Mouse (Mus musculus) heart, embryonic 14.5 days (tissue): ENCODE measurements around the gene Serpinb2. TPM values are rescaled to one million over a fixed set of nuclear protein-coding genes. Genes with fewer than 3 reads are reported as not detected.

Source experiments
- ATAC-seq: fragments of 200-750 bp; cut with Nextera tagmentation; 2 replicates; pipeline ENCODE4 v1.8.0; 2017; ENCODE audit warnings: low read depth, moderate TSS enrichment; ENCODE audit not compliant: insufficient number of reproducible peaks, insufficient read depth, low FRiP score
- H3K27ac ChIP-seq, 2 experiments: fragments of 200-500 bp in 1 of 2; fragments of 300-500 bp in 1 of 2; sonication (generic) in 1 of 2; replicated peaks in 1 of 2; 2 replicates each; pipeline ENCODE4 v1.5.1; 2012 to 2014; ENCODE audit warnings: low read depth in 2 of 2, low read length in 2 of 2, control low read depth in 1 of 2, mild to moderate bottlenecking in 1 of 2, mixed read lengths in 1 of 2; ENCODE audit not compliant: control insufficient read depth in 1 of 2, insufficient read depth in 1 of 2
- H3K27me3 ChIP-seq: fragments of 300-500 bp; sonication (generic); 2 replicates; pipeline ENCODE4 v1.6.1; 2014; ENCODE audit warnings: mild to moderate bottlenecking, low read length, control low read depth; ENCODE audit not compliant: control insufficient read depth, insufficient read depth
- H3K36me3 ChIP-seq: fragments of 300-500 bp; sonication (generic); 2 replicates; pipeline ENCODE4 v1.6.1; 2014; ENCODE audit warnings: mild to moderate bottlenecking, control low read depth, low read length, mixed read lengths; ENCODE audit not compliant: control insufficient read depth, insufficient read depth
- H3K4me1 ChIP-seq, 2 experiments: fragments of 200-500 bp in 1 of 2; fragments of 300-500 bp in 1 of 2; sonication (generic) in 1 of 2; 2 replicates each; pipeline ENCODE4 v1.6.1; 2012 to 2014; ENCODE audit warnings: low read length in 2 of 2, control low read depth in 1 of 2, mixed read lengths in 1 of 2; ENCODE audit not compliant: control insufficient read depth in 2 of 2, insufficient read depth in 2 of 2
- H3K4me2 ChIP-seq: fragments of 300-500 bp; sonication (generic); 2 replicates; pipeline ENCODE4 v1.6.1; 2014; ENCODE audit warnings: mild to moderate bottlenecking, low read length
- H3K4me3 ChIP-seq, 2 experiments: fragments of 200-500 bp in 1 of 2; fragments of 300-500 bp in 1 of 2; sonication (generic) in 1 of 2; 2 replicates each; pipeline ENCODE4 v1.5.1; 2012 to 2014; ENCODE audit warnings: low read length in 2 of 2, mild to moderate bottlenecking in 2 of 2, control low read depth in 1 of 2, low read depth in 1 of 2, moderate library complexity in 1 of 2; ENCODE audit not compliant: control insufficient read depth in 1 of 2, insufficient read depth in 1 of 2
- H3K9ac ChIP-seq: fragments of 300-500 bp; sonication (generic); 2 replicates; pipeline ENCODE4 v1.6.1; 2014; ENCODE audit warnings: mild to moderate bottlenecking, low read length
- H3K9me3 ChIP-seq: fragments of 300-500 bp; sonication (generic); 2 replicates; pipeline ENCODE4 v1.6.1; 2016; ENCODE audit warnings: low read length, control low read depth; ENCODE audit not compliant: control insufficient read depth
- WGBS: fragments of 180-500 bp; shearing (Covaris S2); extraction: QIAGEN DNeasy Blood & Tissue Kit; methylation state at CpG from one replicate; pipeline ENCODE4 v1.1.7; 2014; 5-methylcytosine and 5-hydroxymethylcytosine counted together
- polyA plus RNA-seq: library from polyadenylated mRNA; unstranded; fragments of >200 nt; fragmentation: Nextera tagmentation; extraction: Ambion mirVana; gene quantifications from 2 replicates; pipeline ENCODE4 v1.2.1, GENCODE M21; 2014

Serpinb2 gene
- polyA plus RNA-seq, 1 experiment from 2014 or later: not detected

DNA sequence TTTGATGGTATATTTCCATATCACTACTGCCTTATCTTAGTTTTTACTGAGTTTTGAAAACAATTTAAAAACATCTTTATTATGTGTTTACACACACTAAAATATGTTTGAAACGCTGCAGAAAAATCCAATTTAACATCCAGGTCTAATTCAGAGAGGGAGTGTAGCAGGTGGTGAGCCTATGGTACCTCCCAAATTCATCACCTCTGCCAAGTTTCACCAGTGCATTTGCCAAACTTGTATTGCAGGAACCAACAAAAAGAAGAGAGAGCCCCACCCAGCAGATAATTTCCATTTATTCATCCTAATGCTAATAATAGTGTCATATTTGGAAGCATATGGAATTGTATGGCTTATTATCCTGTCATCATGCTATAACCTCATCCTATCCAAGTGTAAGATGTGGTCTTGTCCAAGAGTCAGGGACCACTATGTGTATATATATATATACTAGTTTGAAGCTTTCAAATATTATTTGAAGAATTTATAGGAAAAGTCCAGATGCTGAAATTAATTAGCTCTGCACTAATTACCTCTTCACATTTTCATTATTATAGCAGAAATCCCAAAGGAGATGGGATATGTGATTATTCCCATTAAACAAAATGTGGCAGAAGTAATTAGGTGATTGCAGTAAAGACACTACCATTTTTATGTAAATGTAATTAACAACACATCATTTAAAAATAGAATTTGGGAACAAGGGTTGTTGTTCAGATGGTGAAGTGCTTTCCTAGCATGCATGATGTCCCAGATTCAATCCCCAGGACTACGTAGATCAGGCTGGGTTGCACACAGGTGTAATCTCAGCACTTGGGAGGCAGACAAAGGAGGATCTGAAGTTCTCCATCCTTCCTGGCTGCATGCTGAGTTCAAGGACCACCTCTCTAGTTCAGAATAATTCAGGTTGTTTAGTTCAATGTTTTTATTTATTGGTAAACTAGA, 1.2 kb downstream of the Serpinb2 start:
- Histone ChIP-seq H3K4me3 (no peak overlapping the region), H3K9ac (no peak overlapping the region), H3K4me1 (no peaks in the 10 kb centered on the region), H3K4me2 (no peak overlapping the region), H3K27me3 (no peaks in the 10 kb centered on the region), H3K36me3 (no peaks in the 10 kb centered on the region), H3K9me3 (no peaks in the 10 kb centered on the region), H3K27ac (no peak overlapping the region)
- WGBS: 63% methylated on average over 2 of the region's 2 CpGs
- no peak for ATAC-seq

DNA sequence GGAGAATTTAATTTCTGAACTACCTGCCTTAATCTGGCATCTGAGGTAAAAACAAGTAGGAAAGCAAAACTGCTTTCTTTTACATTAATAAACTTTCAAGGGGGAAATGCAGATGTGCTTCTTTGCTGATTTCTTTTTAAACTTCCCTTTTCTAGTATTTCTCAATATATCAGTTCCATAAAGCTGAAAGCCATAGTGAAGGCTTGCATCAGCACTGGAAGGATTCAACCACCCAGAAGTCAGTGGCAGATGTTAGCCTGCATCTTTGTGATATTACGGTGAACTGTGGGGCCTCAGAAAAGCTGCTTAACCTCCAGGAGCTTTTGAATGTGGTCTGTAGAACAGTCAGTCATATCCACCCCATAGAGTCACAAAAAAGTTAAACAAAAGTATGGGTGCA, 2.3 kb downstream of the Serpinb2 start:
- Histone ChIP-seq H3K9ac (no peak overlapping the region), H3K9me3 (no peaks in the 10 kb centered on the region), H3K36me3 (no peaks in the 10 kb centered on the region), H3K27ac (no peak overlapping the region), H3K4me3 (no peak overlapping the region), H3K27me3 (no peaks in the 10 kb centered on the region), H3K4me2 (no peak overlapping the region), H3K4me1 (no peaks in the 10 kb centered on the region)
- no peak for ATAC-seq
- WGBS: 74% methylated on average over 1 of the region's 1 CpGs

- Histone ChIP-seq H3K4me2 (no peak overlapping the region), H3K9me3 (no peaks in the 10 kb centered on the region), H3K4me1 (no peaks in the 10 kb centered on the region), H3K9ac (no peak overlapping the region), H3K36me3 (no peaks in the 10 kb centered on the region), H3K27ac (no peak overlapping the region), H3K27me3 (no peaks in the 10 kb centered on the region), H3K4me3 (no peak overlapping the region)
- no peak for ATAC-seq
- WGBS: 53% methylated on average over 2 of the region's 2 CpGs
Observed at GRCm38 (mm10) chr1:107515839-107516498, 4.7 kb downstream of the Serpinb2 start.

GRCm38 (mm10) chr1:107525592-107525991, 14.4 kb downstream of the Serpinb2 start:
- H3K36me3 ChIP-seq: no peaks in the 10 kb centered on the region
- no peak overlapping the region for H3K27ac ChIP-seq
- no peak overlapping the region for H3K4me3 ChIP-seq
- H3K9ac ChIP-seq: no peak overlapping the region
- no peaks in the 10 kb centered on the region for H3K4me1 ChIP-seq
- no peak for ATAC-seq
- no peaks in the 10 kb centered on the region for H3K27me3 ChIP-seq
- no peak overlapping the region for H3K4me2 ChIP-seq
- 68% methylated on average over 4 of the region's 4 CpGs for WGBS
- H3K9me3 ChIP-seq: 0 out of 2 replicates have a peak, but pooled peaks cover 5% of the 10 kb centered on the region

- no peaks in the 10 kb centered on the region for H3K36me3 ChIP-seq
- H3K4me2 ChIP-seq: no peak overlapping the region
- WGBS: 65% methylated on average over 3 of the region's 3 CpGs
- H3K9me3 ChIP-seq: 0 out of 2 replicates have a peak, but pooled peaks cover 5% of the 10 kb centered on the region
- no peak overlapping the region for H3K27ac ChIP-seq
- H3K27me3 ChIP-seq: no peaks in the 10 kb centered on the region
- H3K4me3 ChIP-seq: no peak overlapping the region
- H3K4me1 ChIP-seq: no peaks in the 10 kb centered on the region
- no peak for ATAC-seq
- H3K9ac ChIP-seq: no peak overlapping the region
Observed at GRCm38 (mm10) chr1:107528325-107529078, 17.3 kb downstream of the Serpinb2 start.

GRCm38 (mm10) chr1:107529365-107530052, 18.3 kb downstream of the Serpinb2 start:
- no peak overlapping the region for H3K27ac ChIP-seq
- H3K36me3 ChIP-seq: no peaks in the 10 kb centered on the region
- no peak overlapping the region for H3K4me3 ChIP-seq
- no peak overlapping the region for H3K9ac ChIP-seq
- ATAC-seq: no peak
- H3K4me1 ChIP-seq: no peaks in the 10 kb centered on the region
- H3K4me2 ChIP-seq: no peak overlapping the region
- 0 out of 2 replicates have a peak, but pooled peaks cover 5% of the 10 kb centered on the region for H3K9me3 ChIP-seq
- no peaks in the 10 kb centered on the region for H3K27me3 ChIP-seq
- 65% methylated on average over 5 of the region's 5 CpGs for whole genome bisulfite sequencing

- Histone ChIP-seq H3K27me3 (no peaks in the 10 kb centered on the region), H3K4me3 (no peak overlapping the region), H3K9ac (no peak overlapping the region), H3K4me2 (no peak overlapping the region), H3K4me1 (no peaks in the 10 kb centered on the region), H3K9me3 (no peaks in the 10 kb centered on the region), H3K36me3 (no peaks in the 10 kb centered on the region), H3K27ac (no peak overlapping the region)
- WGBS: 64% methylated on average over 3 of the region's 3 CpGs
- no peak for ATAC-seq
Observed at GRCm38 (mm10) chr1:107533736-107534135, 22.5 kb downstream of the Serpinb2 start.
